Mouse (Mus musculus): ENCODE results near the gene Srxn1. TPM values are rescaled to one million over a fixed set of nuclear protein-coding genes. Genes with fewer than 3 reads are reported as not detected.

Srxn1 gene
- total RNA-seq, 2 experiments from 2014 or later = 18.8 to 20.3 TPM

- DNase-seq = peak in 1 of 2 experiments; percentile 32
Measured at GRCm38 (mm10) chr2:152089581-152089980, 15.7 kb upstream of the Srxn1 start.

- no peak for DNase-seq
Measured at GRCm38 (mm10) chr2:152090486-152090885, 14.8 kb upstream of the Srxn1 start.

- no peak for DNase-seq
Measured at GRCm38 (mm10) chr2:152091342-152092056, 13.8 kb upstream of the Srxn1 start.

GRCm38 (mm10) chr2:152092927-152093326 lies 12.4 kb upstream of the Srxn1 start:
- no peak for DNase-seq

- no peak for DNase-seq
Measured at GRCm38 (mm10) chr2:152093356-152093792, 11.9 kb upstream of the Srxn1 start.

- DNase-seq = no peak
Measured at GRCm38 (mm10) chr2:152094856-152095545, 10.3 kb upstream of the Srxn1 start.

GRCm38 (mm10) chr2:152096922-152097321 lies 8.4 kb upstream of the Srxn1 start:
- DNase-seq = no peak

- no peak for DNase-seq
Measured at GRCm38 (mm10) chr2:152097916-152098315, 7.4 kb upstream of the Srxn1 start.

- no peak for DNase-seq
Measured at GRCm38 (mm10) chr2:152099538-152099937, 5.8 kb upstream of the Srxn1 start.

GRCm38 (mm10) chr2:152101761-152102160 lies 3.6 kb upstream of the Srxn1 start:
- DNase-seq = no peak

GRCm38 (mm10) chr2:152102369-152102768 lies 2.9 kb upstream of the Srxn1 start:
- DNase-seq = no peak

- peak in 1 of 2 experiments; percentile 20 for DNase-seq
Measured at GRCm38 (mm10) chr2:152104711-152105317, 502 bp upstream of the Srxn1 start.

GRCm38 (mm10) chr2:152106225-152106595 lies 894 bp downstream of the Srxn1 start:
- no peak for DNase-seq

GRCm38 (mm10) chr2:152106597-152106996 lies 1.3 kb downstream of the Srxn1 start:
- DNase-seq = no peak

- DNase-seq = no peak
Measured at GRCm38 (mm10) chr2:152108702-152109101, 3.4 kb downstream of the Srxn1 start.

- DNase-seq = no peak
Measured at GRCm38 (mm10) chr2:152109386-152109785, 4.1 kb downstream of the Srxn1 start.

GRCm38 (mm10) chr2:152111311-152111710 lies 6.0 kb downstream of the Srxn1 start:
- DNase-seq = no peak

GRCm38 (mm10) chr2:152111920-152112319 lies 6.6 kb downstream of the Srxn1 start:
- DNase-seq = peak; percentile 89 to 94

GRCm38 (mm10) chr2:152112490-152112889 lies 7.2 kb downstream of the Srxn1 start:
- no peak for DNase-seq

GRCm38 (mm10) chr2:152112970-152113369 lies 7.7 kb downstream of the Srxn1 start:
- DNase-seq = no peak

GRCm38 (mm10) chr2:152114057-152114975 lies 9.0 kb downstream of the Srxn1 start:
- no peak for DNase-seq

GRCm38 (mm10) chr2:152117694-152118093 lies 12.4 kb downstream of the Srxn1 start:
- no peak for DNase-seq
